Mouse (Mus musculus) neural tube, embryonic 12.5 days (tissue): ENCODE data around the gene Spg21. TPM values are rescaled to one million over a fixed set of nuclear protein-coding genes. Genes with fewer than 3 reads are reported as not detected.

Experiments
- ATAC-seq: fragments of 200-750 bp; cut with Nextera tagmentation; 2 replicates; pipeline ENCODE4 v1.8.0; 2017; ENCODE audit warnings: low read depth, mild to moderate bottlenecking, moderate TSS enrichment, moderate library complexity; ENCODE audit not compliant: low FRiP score
- H3K27ac ChIP-seq: fragments of 300-500 bp; sonication (generic); 2 replicates; pipeline ENCODE4 v1.5.1; 2016
- H3K27me3 ChIP-seq: fragments of 300-500 bp; sonication (generic); replicated peaks from 2 replicates; pipeline ENCODE4 v1.6.1; 2016; ENCODE audit warnings: mild to moderate bottlenecking
- H3K36me3 ChIP-seq: fragments of 300-500 bp; sonication (generic); 2 replicates; pipeline ENCODE4 v1.6.1; 2016; ENCODE audit warnings: mild to moderate bottlenecking
- H3K4me1 ChIP-seq: fragments of 300-500 bp; sonication (generic); 2 replicates; pipeline ENCODE4 v1.6.1; 2016
- H3K4me2 ChIP-seq: fragments of 300-500 bp; sonication (generic); replicated peaks from 2 replicates; pipeline ENCODE4 v1.6.1; 2016; ENCODE audit warnings: mild to moderate bottlenecking
- H3K4me3 ChIP-seq: fragments of 300-500 bp; sonication (generic); 2 replicates; pipeline ENCODE4 v1.5.1; 2016
- H3K9ac ChIP-seq: fragments of 300-500 bp; sonication (generic); 2 replicates; pipeline ENCODE4 v1.6.1; 2016; ENCODE audit warnings: mild to moderate bottlenecking
- H3K9me3 ChIP-seq: fragments of 300-500 bp; sonication (generic); 2 replicates; pipeline ENCODE4 v1.6.1; 2016; ENCODE audit warnings: mild to moderate bottlenecking
- WGBS: fragments of 180-500 bp; shearing (Covaris S2); methylation state at CpG from one replicate; pipeline ENCODE4 v1.1.7; 2016; 5-methylcytosine and 5-hydroxymethylcytosine counted together
- polyA plus RNA-seq: library from polyadenylated mRNA; unstranded; fragments of >200 nt; fragmentation: Nextera tagmentation; extraction: Ambion mirVana; gene quantifications from 2 replicates; pipeline ENCODE4 v1.2.1, GENCODE M21; 2016

Gene Spg21
- polyA plus RNA-seq, 1 experiment from 2014 or later: 129 TPM

GRCm38 (mm10) chr9:65525445-65526195, 64.9 kb downstream of the Spg21 start:
- Histone ChIP-seq H3K27ac (no peak overlapping the region), H3K9me3 (no peaks in the 10 kb centered on the region), H3K27me3 (no peaks in the 10 kb centered on the region), H3K9ac (no peak overlapping the region), H3K4me2 (no peak overlapping the region), H3K36me3 (no peaks in the 10 kb centered on the region), H3K4me1 (0 out of 2 replicates have a peak, but pooled peaks cover 4% of the 10 kb centered on the region), H3K4me3 (no peak overlapping the region)
- 81% methylated on average over 10 of the region's 10 CpGs for WGBS
- no peak for ATAC-seq

DNA sequence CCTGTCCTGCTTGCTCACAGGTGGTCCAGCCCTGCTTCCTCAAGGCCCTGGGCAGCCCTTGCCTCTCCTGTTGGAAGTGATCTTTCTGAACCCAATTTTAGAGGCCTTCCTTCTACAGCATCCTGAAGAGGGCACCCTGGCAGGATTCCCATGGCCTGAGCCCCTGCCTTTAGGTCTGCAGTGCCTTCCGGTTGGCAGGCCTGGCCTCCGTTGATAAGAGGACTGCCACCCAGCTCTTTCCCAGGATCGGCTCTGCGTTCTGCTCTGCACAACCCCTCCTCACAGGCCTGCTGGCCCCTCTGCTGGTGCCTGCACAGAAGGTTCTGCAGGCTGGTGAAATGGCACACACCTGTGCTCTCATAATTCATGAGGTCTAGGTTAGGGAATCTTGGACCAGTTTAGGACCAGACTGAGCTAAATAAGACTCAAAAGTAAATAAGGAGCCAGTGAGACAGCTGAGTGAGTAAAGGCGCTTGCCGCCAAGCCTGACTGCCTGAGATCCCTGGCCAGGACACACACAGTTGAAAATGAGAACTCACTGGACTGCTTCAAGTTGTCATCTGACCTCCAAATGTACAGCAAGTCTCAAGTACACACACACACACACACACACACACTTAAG, 67.8 kb downstream of the Spg21 start:
- Histone ChIP-seq H3K9ac (no peak overlapping the region), H3K27me3 (no peaks in the 10 kb centered on the region), H3K4me2 (no peak overlapping the region), H3K27ac (no peak overlapping the region), H3K4me3 (no peak overlapping the region), H3K4me1 (no peaks in the 10 kb centered on the region), H3K9me3 (no peaks in the 10 kb centered on the region), H3K36me3 (no peaks in the 10 kb centered on the region)
- WGBS: 88% methylated on average over 6 of the region's 6 CpGs
- ATAC-seq: no peak

- Histone ChIP-seq H3K4me2 (no peak overlapping the region), H3K9me3 (peaks cover 4% of the 10 kb centered on the region; the same call in 1 of the 2 replicates), H3K4me3 (no peak overlapping the region), H3K27ac (no peak overlapping the region), H3K36me3 (no peaks in the 10 kb centered on the region), H3K9ac (no peak overlapping the region), H3K4me1 (no peaks in the 10 kb centered on the region), H3K27me3 (no peaks in the 10 kb centered on the region)
- 68% methylated on average over 8 of the region's 8 CpGs for WGBS
- ATAC-seq: no peak
Observed at GRCm38 (mm10) chr9:65529659-65530058, 68.9 kb downstream of the Spg21 start.

- 91% methylated on average over 5 of the region's 5 CpGs for WGBS
- no peak for ATAC-seq
- peaks cover 4% of the 10 kb centered on the region; the same call in 1 of the 2 replicates for H3K9me3 ChIP-seq
- H3K4me3 ChIP-seq: no peak overlapping the region
- H3K27me3 ChIP-seq: no peaks in the 10 kb centered on the region
- H3K36me3 ChIP-seq: no peaks in the 10 kb centered on the region
- no peak overlapping the region for H3K4me2 ChIP-seq
- H3K4me1 ChIP-seq: no peaks in the 10 kb centered on the region
- H3K9ac ChIP-seq: no peak overlapping the region
- H3K27ac ChIP-seq: no peak overlapping the region
Observed at GRCm38 (mm10) chr9:65531283-65531682, 70.5 kb downstream of the Spg21 start.

DNA sequence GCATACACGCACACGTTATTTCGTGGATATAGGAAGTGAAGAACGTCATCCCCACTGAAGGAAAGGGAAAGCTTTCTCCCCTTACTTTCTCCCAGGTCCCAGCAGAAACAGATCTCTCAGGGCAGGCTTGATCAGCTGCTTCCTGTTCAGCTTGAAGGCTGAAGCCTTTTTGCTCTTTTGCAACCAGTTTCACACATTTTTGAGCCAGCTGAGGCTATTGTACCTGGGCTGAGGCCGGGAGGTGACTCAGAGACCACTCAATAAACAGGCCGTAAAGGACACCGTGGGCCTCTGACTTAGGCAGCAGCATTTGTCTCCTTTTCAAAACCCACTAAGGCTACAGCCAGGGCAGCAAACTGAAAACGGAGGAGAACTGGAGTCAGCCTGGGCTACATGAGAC, 72.2 kb downstream of the Spg21 start:
- H3K9ac ChIP-seq: no peak overlapping the region
- no peak overlapping the region for H3K4me3 ChIP-seq
- no peaks in the 10 kb centered on the region for H3K4me1 ChIP-seq
- H3K4me2 ChIP-seq: no peak overlapping the region
- WGBS: 67% methylated on average over 8 of the region's 8 CpGs
- H3K27me3 ChIP-seq: no peaks in the 10 kb centered on the region
- no peak overlapping the region for H3K27ac ChIP-seq
- no peaks in the 10 kb centered on the region for H3K36me3 ChIP-seq
- ATAC-seq: no peak
- peaks cover 4% of the 10 kb centered on the region; the same call in 1 of the 2 replicates for H3K9me3 ChIP-seq

GRCm38 (mm10) chr9:65534111-65534510, 73.4 kb downstream of the Spg21 start:
- H3K9me3 ChIP-seq: peaks cover 4% of the 10 kb centered on the region; the same call in 1 of the 2 replicates
- no peaks in the 10 kb centered on the region for H3K36me3 ChIP-seq
- no peak overlapping the region for H3K4me3 ChIP-seq
- ATAC-seq: no peak
- no peaks in the 10 kb centered on the region for H3K4me1 ChIP-seq
- no peaks in the 10 kb centered on the region for H3K27me3 ChIP-seq
- 85% methylated on average over 3 of the region's 3 CpGs for WGBS
- H3K27ac ChIP-seq: no peak overlapping the region
- no peak overlapping the region for H3K9ac ChIP-seq
- H3K4me2 ChIP-seq: no peak overlapping the region

GRCm38 (mm10) chr9:65535191-65535722, 74.5 kb downstream of the Spg21 start:
- 77% methylated on average over 3 of the region's 3 CpGs for WGBS
- Histone ChIP-seq H3K4me3 (no peak overlapping the region), H3K9me3 (peaks cover 4% of the 10 kb centered on the region; the same call in 1 of the 2 replicates), H3K27me3 (no peaks in the 10 kb centered on the region), H3K4me2 (no peak overlapping the region), H3K4me1 (no peaks in the 10 kb centered on the region), H3K27ac (no peak overlapping the region), H3K9ac (no peak overlapping the region), H3K36me3 (no peaks in the 10 kb centered on the region)
- no peak for ATAC-seq

GRCm38 (mm10) chr9:65535789-65536469, 75.2 kb downstream of the Spg21 start:
- Histone ChIP-seq H3K27ac (no peak overlapping the region), H3K36me3 (no peaks in the 10 kb centered on the region), H3K4me2 (no peak overlapping the region), H3K9me3 (peaks cover 4% of the 10 kb centered on the region; the same call in 1 of the 2 replicates), H3K27me3 (no peaks in the 10 kb centered on the region), H3K9ac (no peak overlapping the region), H3K4me3 (no peak overlapping the region), H3K4me1 (no peaks in the 10 kb centered on the region)
- WGBS: 87% methylated on average over 11 of the region's 11 CpGs
- no peak for ATAC-seq

DNA sequence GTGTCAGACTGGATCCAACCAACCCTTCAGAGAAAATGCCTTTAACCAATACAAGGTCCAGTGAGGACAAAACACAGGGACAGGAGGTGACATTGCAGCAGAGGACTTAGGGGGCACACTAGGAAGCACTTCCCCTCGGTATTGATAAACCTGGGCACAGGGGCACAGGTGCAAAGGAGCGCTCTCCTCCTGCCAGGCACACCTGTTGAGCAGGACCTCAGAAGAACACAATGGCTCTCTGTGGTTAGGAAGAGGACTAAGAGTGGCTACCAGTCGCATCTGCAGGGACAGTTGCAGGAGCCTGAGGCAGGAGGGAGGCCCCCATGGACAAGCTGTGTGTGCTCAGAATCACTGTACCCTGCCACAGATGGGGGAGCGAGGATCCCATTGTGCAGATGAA, 75.7 kb downstream of the Spg21 start:
- Histone ChIP-seq H3K9ac (no peak overlapping the region), H3K27ac (no peak overlapping the region), H3K27me3 (no peaks in the 10 kb centered on the region), H3K9me3 (peaks cover 4% of the 10 kb centered on the region; the same call in 1 of the 2 replicates), H3K36me3 (no peaks in the 10 kb centered on the region), H3K4me2 (no peak overlapping the region), H3K4me1 (no peaks in the 10 kb centered on the region), H3K4me3 (no peak overlapping the region)
- 76% methylated on average over 4 of the region's 4 CpGs for WGBS
- ATAC-seq: no peak

Other genes with a start within 250 kb of the Spg21 start
- gene Cilp, start 195.8 kb upstream of the Spg21 start, polyA plus RNA-seq: 0.33 and 0.47 TPM in 2 replicates
- 41.9 and 46.2 TPM in 2 replicates for gene Clpx, start 166.7 kb upstream of the Spg21 start, polyA plus RNA-seq
- gene Pdcd7, start 114.8 kb upstream of the Spg21 start, polyA plus RNA-seq: 14.6 and 15.4 TPM in 2 replicates
- gene Ubap1l, start 99.9 kb upstream of the Spg21 start, polyA plus RNA-seq: 0.68 and 1.6 TPM in 2 replicates
- gene Kbtbd13, start 69.3 kb upstream of the Spg21 start, polyA plus RNA-seq: 0.81 and 0.86 TPM in 2 replicates
- 6.6 and 8.3 TPM in 2 replicates for gene Rasl12, start 62.4 kb upstream of the Spg21 start, polyA plus RNA-seq
- gene Slc51b, start 38.0 kb upstream of the Spg21 start, polyA plus RNA-seq: not detected in 2 replicates
- gene Mtfmt, start 25.2 kb upstream of the Spg21 start, polyA plus RNA-seq: 23.5 and 24.9 TPM in 2 replicates
- 0.38 TPM in 1 of 2 replicates, not detected in the other for gene Ankdd1a, start 59.2 kb downstream of the Spg21 start, polyA plus RNA-seq
- gene Plekho2, start 119.1 kb downstream of the Spg21 start, polyA plus RNA-seq: 11.6 and 12.4 TPM in 2 replicates
- 14.7 and 15.8 TPM in 2 replicates for gene Pif1, start 126.2 kb downstream of the Spg21 start, polyA plus RNA-seq
- 10.2 and 10.3 TPM in 2 replicates for gene Rbpms2, start 168.7 kb downstream of the Spg21 start, polyA plus RNA-seq
- 331 and 337 TPM in 2 replicates for gene Oaz2, start 207.1 kb downstream of the Spg21 start, polyA plus RNA-seq